Mouse (Mus musculus): ENCODE data around the gene Olfr168.
"Not testable (repeated sequence)": the region's sequence is repeated elsewhere in the genome, so short reads cannot be mapped to it uniquely, and the experiment has no call there.

Olfr168 gene

GRCm38 (mm10) chr16:19535455-19535854, at the start of gene Olfr168:
Gene Olfr168 (minus strand): TSS chr16:19535555.
- no peak for DNase-seq (ENCODE audit: low read depth, low spot score)

- not testable (repeated sequence) for DNase-seq (ENCODE audit: low read depth, low spot score)
Measured at GRCm38 (mm10) chr16:19571709-19572108, 36.4 kb upstream of the Olfr168 start, which contains the start of gene Olfr169. Gene Olfr169 (minus strand): TSS chr16:19571809.

GRCm38 (mm10) chr16:19553429-19553828, 18.1 kb upstream of the Olfr168 start:
- DNase-seq (ENCODE audit: low read depth, low spot score): not testable (repeated sequence)

- not testable (repeated sequence) for DNase-seq (ENCODE audit: low read depth, low spot score)
Measured at GRCm38 (mm10) chr16:19552246-19552645, 16.9 kb upstream of the Olfr168 start.

- DNase-seq (ENCODE audit: low read depth, low spot score): no peak
Measured at GRCm38 (mm10) chr16:19522166-19522565, 13.2 kb downstream of the Olfr168 start, which contains the start of gene Olfr167. Gene Olfr167 (minus strand): TSS chr16:19522266.

- no peak for DNase-seq (ENCODE audit: low read depth, low spot score)
Measured at GRCm38 (mm10) chr16:19483394-19483793, 52.0 kb downstream of the Olfr168 start, which contains the start of gene Olfr166. Gene Olfr166 (plus strand): TSS chr16:19483694.

All from c-Kit-negative CD71-positive TER-119-positive erythroid progenitor cells, embryonic 14.5 days (primary cell).